Mouse (Mus musculus): ENCODE measurements around the gene Srek1.

DNA sequence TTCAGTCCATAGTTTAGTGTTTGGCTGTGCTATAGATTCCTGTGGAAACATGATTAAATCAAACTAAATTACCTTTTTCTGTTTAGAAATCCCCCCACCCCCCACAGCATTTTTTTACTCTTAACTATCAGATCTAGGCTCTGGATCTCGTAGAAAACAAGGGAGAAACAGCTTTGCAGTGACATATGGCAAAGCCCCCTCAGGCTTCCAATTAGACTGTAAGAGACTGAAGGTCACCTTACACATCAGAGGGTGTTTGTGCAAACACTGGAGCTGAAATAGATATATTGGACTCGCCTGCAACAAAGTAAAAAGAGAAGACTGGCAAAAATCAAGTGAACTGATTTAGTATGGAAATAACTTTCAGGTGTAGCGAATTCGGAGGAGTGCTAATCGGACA, 29.3 kb upstream of the Srek1 start:
- TF ChIP-seq POLR2A (IDR thresholded peaks at IDR 0.05; ENCODE audit: insufficient read depth, low read depth, low read length), result no peak
- no peak for TF ChIP-seq CTCF (IDR thresholded peaks at IDR 0.05; ENCODE audit: insufficient read depth, low read depth, low read length)

All from olfactory bulb, adult 2 months (tissue).